Mouse (Mus musculus) lung, adult 2 months (tissue): Measurements from ENCODE around the gene Birc7.

ENCODE experiments used
- CTCF ChIP-seq: fragments of 200-500 bp; IDR thresholded peaks from 2 replicates; pipeline ENCODE4 v1.5.1; 2011; ENCODE audit warnings: mild to moderate bottlenecking, low read length, control low read depth; ENCODE audit not compliant: insufficient read depth
- POLR2A ChIP-seq: fragments of 200-500 bp; IDR thresholded peaks from 2 replicates; pipeline ENCODE4 v1.6.1; 2011; ENCODE audit warnings: low read depth, mild to moderate bottlenecking, control low read depth, low read length, borderline replicate concordance; ENCODE audit errors: extremely low read depth

DNA sequence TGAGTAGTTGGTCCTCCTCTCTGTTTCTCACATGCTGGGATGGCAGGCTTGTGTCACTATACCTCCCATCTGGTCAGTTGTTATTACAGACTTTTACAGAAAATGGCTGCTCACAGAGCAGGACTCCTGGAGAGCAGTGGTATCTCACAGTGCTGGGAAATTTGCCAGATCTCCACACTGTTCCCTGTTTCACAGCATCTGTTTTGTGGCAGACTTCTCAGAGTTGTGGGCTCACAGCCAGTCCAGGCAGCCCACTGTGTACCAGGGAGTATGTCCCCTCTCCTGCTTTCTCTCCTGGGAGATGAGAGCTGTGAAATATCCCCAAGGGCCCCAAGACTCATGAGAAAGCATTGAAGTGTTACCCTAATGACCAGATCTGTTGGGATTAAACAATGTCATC, 13.0 kb downstream of the Birc7 start:
- no peak for TF ChIP-seq CTCF
- no peak for TF ChIP-seq POLR2A
